Mouse (Mus musculus) lung, adult 18-20 months (tissue): ENCODE results near the gene Gldn.

Experiments
- DNase-seq, 2 experiments: peaks; one replicate each; pipeline ENCODE4 v3.0.0; 2022; ENCODE audit warnings: mixed read lengths in 2 of 2

Gene Gldn

GRCm38 (mm10) chr9:54286331-54286987 lies at the start of gene Gldn:
Gldn (plus strand) TSS chr9:54286486.
- no peak for DNase-seq

- DNase-seq: no peak
Measured at GRCm38 (mm10) chr9:54244869-54245665, 41.2 kb upstream of the Gldn start.

- no peak for DNase-seq
Measured at GRCm38 (mm10) chr9:54264754-54265153, 21.5 kb upstream of the Gldn start.

- no peak for DNase-seq
Measured at GRCm38 (mm10) chr9:54268010-54268409, 18.3 kb upstream of the Gldn start, which contains the start of gene Cyp19a1. Cyp19a1 (minus strand) TSS chr9:54268110.

- DNase-seq: no peak
Measured at GRCm38 (mm10) chr9:54269987-54270386, 16.3 kb upstream of the Gldn start.

GRCm38 (mm10) chr9:54270889-54271288 lies 15.4 kb upstream of the Gldn start:
- DNase-seq: no peak

GRCm38 (mm10) chr9:54275283-54275682 lies 11.0 kb upstream of the Gldn start:
- DNase-seq: no peak

- no peak for DNase-seq
Measured at GRCm38 (mm10) chr9:54279046-54279589, 7.2 kb upstream of the Gldn start.

- no peak for DNase-seq
Measured at GRCm38 (mm10) chr9:54287804-54288203, 1.5 kb downstream of the Gldn start.

GRCm38 (mm10) chr9:54299389-54299788 lies 13.1 kb downstream of the Gldn start:
- no peak for DNase-seq

- DNase-seq: no peak
Measured at GRCm38 (mm10) chr9:54299792-54300191, 13.5 kb downstream of the Gldn start.

- DNase-seq: no peak
Measured at GRCm38 (mm10) chr9:54301255-54301654, 15.0 kb downstream of the Gldn start.

- no peak for DNase-seq
Measured at GRCm38 (mm10) chr9:54308209-54308608, 21.9 kb downstream of the Gldn start.

- DNase-seq: no peak
Measured at GRCm38 (mm10) chr9:54308751-54309358, 22.6 kb downstream of the Gldn start.

- no peak for DNase-seq
Measured at GRCm38 (mm10) chr9:54316363-54316762, 30.1 kb downstream of the Gldn start.

GRCm38 (mm10) chr9:54323456-54323855 lies 37.2 kb downstream of the Gldn start:
- DNase-seq: no peak

- DNase-seq: no peak
Measured at GRCm38 (mm10) chr9:54329201-54329600, 42.9 kb downstream of the Gldn start.

GRCm38 (mm10) chr9:54335582-54335981 lies 49.3 kb downstream of the Gldn start:
- DNase-seq: no peak

GRCm38 (mm10) chr9:54336532-54337144 lies 50.4 kb downstream of the Gldn start:
- peak in 1 of 2 experiments; percentile 8 for DNase-seq

- no peak for DNase-seq
Measured at GRCm38 (mm10) chr9:54342026-54342425, 55.7 kb downstream of the Gldn start.

GRCm38 (mm10) chr9:54356756-54357155 lies 70.5 kb downstream of the Gldn start:
- no peak for DNase-seq
